In genomic region chr1:63929362-63930125, GRCm38 (mm10) we compare ENCODE assay signal across 9 mouse cellular contexts.
A peak's percentile ranks its signal among the peaks of the same experiment; 100 is the strongest.
DNase-seq lines count a peak whose midpoint lies in the region; ATAC-seq lines count a peak whose summit lies in the region.
"Had no signal": no experiment of that assay in that cellular context is flagged by ENCODE, and none has a peak within 500 bp of the region (broad histone marks: within the 10 kb centered on the region; RNA-seq: fewer than 3 reads in every experiment).

No protein-coding gene starts in this region.

- no peak for DNase-seq in frontal cortex, postnatal 25 days (ENCODE audit: low spot score in 2 of 2)
- DNase-seq in right cerebral cortex, adult 18-20 months = peak; percentile 19
- no peak for DNase-seq in right cerebral cortex, postnatal 36 days (ENCODE audit: low spot score in 2 of 2)
- DNase-seq in cerebellum, adult 9-10 months = peak; percentile 73
- no peak for DNase-seq in urinary bladder, postnatal 36 days (ENCODE audit: low spot score in 2 of 2)
- DNase-seq: kidney, adult 9 months; kidney, postnatal 25 days had no signal

- peak; percentile 57 for ATAC-seq in frontal cortex, adult (ENCODE audit: low TSS enrichment)
- no peak for ATAC-seq in monocyte, adult 5-6 weeks (replicated peaks; ENCODE audit: insufficient number of reproducible peaks, low FRiP score, low TSS enrichment, poor library complexity, severe bottlenecking)

Comparison
In these comparisons a context has a peak if more than half of its experiments do, and no peak if none do; other contexts are left out.
1. DNase-seq: peak in right cerebral cortex, adult 18-20 months (single experiment) and cerebellum, adult 9-10 months (single experiment); none in frontal cortex, postnatal 25 days (0 of 2), right cerebral cortex, postnatal 36 days (0 of 2) and urinary bladder, postnatal 36 days (0 of 2).